Mouse (Mus musculus): ENCODE results near the gene Dchs2. TPM values are rescaled to one million over a fixed set of nuclear protein-coding genes. Genes with fewer than 3 reads are reported as not detected.

Gene Dchs2
- 0.11 and 0.19 TPM in 2 replicates for polyA plus RNA-seq (2015; fragmentation: Nextera tagmentation; extraction: Ambion mirVana)

DNA sequence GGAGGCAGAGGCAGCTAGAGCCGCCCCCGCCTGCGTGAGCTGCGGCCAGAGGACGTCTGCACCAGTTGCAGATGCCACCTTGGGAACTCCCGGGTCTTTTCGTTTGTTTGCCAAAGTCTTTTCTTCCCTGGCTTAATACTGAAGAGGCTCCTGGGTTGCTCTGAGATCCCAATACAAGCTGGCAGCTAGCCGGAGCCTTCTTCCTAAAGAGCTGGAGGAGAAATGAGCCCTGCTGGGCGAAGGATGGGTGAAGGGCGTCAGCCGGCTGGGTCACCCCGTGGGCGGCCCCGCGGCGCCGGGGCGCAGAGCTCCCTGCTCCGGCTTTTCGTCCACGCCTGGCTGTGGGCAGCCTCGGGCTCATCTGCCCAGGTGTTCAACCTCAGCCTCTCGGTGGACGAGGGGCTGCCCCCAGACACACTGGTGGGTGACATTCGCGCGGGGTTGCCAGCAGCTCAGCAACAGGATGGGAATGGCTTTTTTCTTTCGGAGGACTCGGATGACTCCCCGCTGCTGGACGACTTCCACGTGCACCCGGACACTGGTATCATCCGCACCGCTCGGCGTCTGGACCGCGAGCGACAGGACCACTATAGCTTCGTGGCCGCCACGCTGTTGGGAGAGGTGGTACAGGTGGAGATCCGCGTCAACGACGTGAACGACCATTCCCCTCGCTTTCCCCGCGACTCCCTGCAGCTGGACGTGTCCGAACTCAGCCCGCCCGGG lies at the start of gene Dchs2:
Gene Dchs2, plus strand, starts transcription at position 223 of the 723 bp plus-strand sequence.
- under 1% methylated on average over 55 of the region's 55 CpGs for WGBS
- no peaks in the 10 kb centered on the region for H3K36me3 ChIP-seq (ENCODE audit: control insufficient read depth, insufficient read depth)
- peaks cover 16% of the 10 kb centered on the region for H3K4me1 ChIP-seq (ENCODE audit: control insufficient read depth, insufficient read depth, low read length)
- ATAC-seq (replicated peaks; ENCODE audit: extremely low read depth, insufficient read depth, low FRiP score), result no peak
- no peaks in the 10 kb centered on the region for H3K9me3 ChIP-seq (replicated peaks; ENCODE audit: control insufficient read depth, low read length)
- H3K9ac ChIP-seq (ENCODE audit: low read length), result peak within 1 kb of the TSS; percentile 60
- peak within 1 kb of the TSS; percentile 98 for H3K4me2 ChIP-seq (ENCODE audit: low read depth, low read length)
- peaks cover 60% of the 10 kb centered on the region for H3K27me3 ChIP-seq (ENCODE audit: control insufficient read depth, insufficient read depth, low read length)
- H3K4me3 ChIP-seq (ENCODE audit: low read length), result peak within 1 kb of the TSS; percentile 49
- H3K27ac ChIP-seq (ENCODE audit: low read length), result no peak within 1 kb of the TSS

DNA sequence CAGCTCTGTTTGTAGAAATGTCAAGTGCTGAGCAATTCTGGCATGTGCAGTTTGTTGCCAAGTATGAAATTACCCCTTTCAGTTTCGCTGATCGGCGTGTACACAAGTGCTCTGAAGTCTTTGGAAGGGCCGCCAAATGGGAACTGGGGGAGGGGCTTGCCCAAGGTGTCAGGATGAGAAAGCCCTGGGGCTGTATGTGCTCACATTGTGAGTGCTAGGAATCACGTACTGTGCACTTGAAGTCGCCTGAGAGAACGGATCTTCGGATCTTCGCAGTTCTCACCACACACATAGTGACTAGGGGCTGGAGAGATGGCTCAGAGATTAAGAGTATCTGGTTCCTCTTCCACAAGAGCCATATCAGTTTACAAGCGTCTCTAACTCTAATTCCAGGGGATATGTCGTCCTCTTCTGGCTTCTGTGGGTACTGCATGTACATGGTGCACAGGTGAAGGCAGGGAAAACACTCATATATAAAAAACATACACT lies 47.1 kb upstream of the Dchs2 start:
- H3K9me3 ChIP-seq (replicated peaks; ENCODE audit: control insufficient read depth, low read length), result no peaks in the 10 kb centered on the region
- H3K4me2 ChIP-seq (ENCODE audit: low read depth, low read length), result peak overlapping the region; percentile 80
- peak overlapping the region; percentile 42 for H3K9ac ChIP-seq (ENCODE audit: low read length)
- no peaks in the 10 kb centered on the region for H3K36me3 ChIP-seq (ENCODE audit: control insufficient read depth, insufficient read depth)
- no peaks in the 10 kb centered on the region for H3K27me3 ChIP-seq (ENCODE audit: control insufficient read depth, insufficient read depth, low read length)
- no peaks in the 10 kb centered on the region for H3K4me1 ChIP-seq (ENCODE audit: control insufficient read depth, insufficient read depth, low read length)
- no peak overlapping the region for H3K27ac ChIP-seq (ENCODE audit: low read length)
- H3K4me3 ChIP-seq (ENCODE audit: low read length), result peak overlapping the region; percentile 51
- ATAC-seq (replicated peaks; ENCODE audit: extremely low read depth, insufficient read depth, low FRiP score), result peak; percentile 63; the same call in 1 of the 2 replicates
- 2% methylated on average over 11 of the region's 11 CpGs for WGBS

DNA sequence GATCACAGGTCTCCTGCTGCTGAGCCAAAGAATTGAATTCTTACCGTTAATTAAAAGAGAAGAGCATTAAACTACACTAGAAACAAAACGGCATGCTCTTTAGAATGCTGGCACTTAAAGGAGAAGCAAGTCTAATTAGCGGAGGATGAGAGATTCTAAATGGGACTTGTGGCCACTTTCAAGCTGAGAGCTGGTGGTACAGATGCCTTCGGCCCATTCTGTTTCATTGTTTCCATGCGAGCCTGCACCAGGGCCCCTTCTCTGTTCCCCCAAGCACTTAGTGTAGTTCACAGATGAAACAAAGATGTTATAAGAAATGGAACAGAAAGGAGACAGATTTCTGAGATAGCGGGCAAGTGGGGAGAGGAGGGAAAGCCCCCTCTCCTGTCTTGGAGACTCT lies 30.2 kb upstream of the Dchs2 start:
- H3K4me3 ChIP-seq (ENCODE audit: low read length), result no peak overlapping the region
- H3K36me3 ChIP-seq (ENCODE audit: control insufficient read depth, insufficient read depth), result no peaks in the 10 kb centered on the region
- H3K27ac ChIP-seq (ENCODE audit: low read length), result no peak overlapping the region
- no peak overlapping the region for H3K4me2 ChIP-seq (ENCODE audit: low read depth, low read length)
- H3K4me1 ChIP-seq (ENCODE audit: control insufficient read depth, insufficient read depth, low read length), result peaks cover 3% of the 10 kb centered on the region; the same call in 1 of the 2 replicates
- no peaks in the 10 kb centered on the region for H3K27me3 ChIP-seq (ENCODE audit: control insufficient read depth, insufficient read depth, low read length)
- H3K9me3 ChIP-seq (replicated peaks; ENCODE audit: control insufficient read depth, low read length), result no peaks in the 10 kb centered on the region
- H3K9ac ChIP-seq (ENCODE audit: low read length), result no peak overlapping the region
- ATAC-seq (replicated peaks; ENCODE audit: extremely low read depth, insufficient read depth, low FRiP score), result no peak
- WGBS, result 76% methylated on average over 6 of the region's 6 CpGs

DNA sequence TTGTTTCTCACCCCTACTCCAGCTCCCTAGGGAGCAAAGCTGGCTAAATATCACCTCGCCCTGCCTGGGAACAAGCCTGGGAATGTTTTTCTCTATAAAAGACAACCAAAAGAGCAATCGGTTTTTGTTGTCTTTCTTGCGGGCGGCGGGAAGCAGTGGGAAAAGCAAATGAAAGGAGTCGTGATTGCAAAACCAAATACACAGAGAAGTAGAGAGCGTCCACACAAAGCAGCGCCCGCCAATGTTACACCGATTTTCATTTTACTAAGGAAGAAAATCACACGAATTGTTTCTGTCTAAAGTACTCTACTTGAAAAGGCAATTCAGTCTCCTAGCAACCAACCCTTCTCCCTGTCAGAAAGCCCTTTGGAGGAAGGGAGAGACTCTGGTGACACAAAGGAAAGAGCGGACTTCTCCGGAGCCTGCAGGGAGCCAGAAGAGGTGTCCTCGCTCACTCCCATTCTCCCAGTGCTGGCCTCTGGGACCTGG lies 29.2 kb upstream of the Dchs2 start:
- Histone ChIP-seq H3K9ac (ENCODE audit: low read length) (peak overlapping the region; percentile 41), H3K4me3 (ENCODE audit: low read length) (peak overlapping the region; percentile 40), H3K27me3 (ENCODE audit: control insufficient read depth, insufficient read depth, low read length) (no peaks in the 10 kb centered on the region), H3K36me3 (ENCODE audit: control insufficient read depth, insufficient read depth) (no peaks in the 10 kb centered on the region), H3K4me2 (ENCODE audit: low read depth, low read length) (peak overlapping the region; percentile 57), H3K9me3 (replicated peaks; ENCODE audit: control insufficient read depth, low read length) (no peaks in the 10 kb centered on the region), H3K4me1 (ENCODE audit: control insufficient read depth, insufficient read depth, low read length) (peaks cover 3% of the 10 kb centered on the region; the same call in 1 of the 2 replicates), H3K27ac (ENCODE audit: low read length) (no peak overlapping the region)
- ATAC-seq (replicated peaks; ENCODE audit: extremely low read depth, insufficient read depth, low FRiP score), result no peak
- WGBS, result 16% methylated on average over 14 of the region's 14 CpGs

DNA sequence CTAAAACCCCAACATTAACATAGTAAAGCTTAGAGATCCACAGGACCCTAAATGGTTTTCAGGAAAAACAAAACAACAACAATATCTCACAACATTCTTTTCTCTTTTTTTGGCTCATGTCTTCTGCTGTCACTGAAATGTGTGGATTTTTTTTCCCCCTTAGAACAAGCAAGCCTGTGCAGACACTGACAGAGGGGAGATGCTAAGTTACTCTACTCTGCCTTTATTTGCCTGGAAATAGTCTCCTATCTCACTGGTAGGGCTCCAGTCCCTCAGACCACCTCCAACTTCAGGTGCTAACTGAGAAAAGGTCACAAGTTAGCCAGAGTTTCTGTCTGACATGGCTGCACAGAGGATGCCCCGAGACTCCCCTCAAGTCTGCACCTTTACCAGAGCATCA lies 28.6 kb upstream of the Dchs2 start:
- H3K4me3 ChIP-seq (ENCODE audit: low read length), result peak overlapping the region; percentile 40; the same call in 1 of the 2 replicates
- H3K9me3 ChIP-seq (replicated peaks; ENCODE audit: control insufficient read depth, low read length), result no peaks in the 10 kb centered on the region
- ATAC-seq (replicated peaks; ENCODE audit: extremely low read depth, insufficient read depth, low FRiP score), result no peak
- H3K27ac ChIP-seq (ENCODE audit: low read length), result no peak overlapping the region
- H3K4me2 ChIP-seq (ENCODE audit: low read depth, low read length), result peak overlapping the region; percentile 57
- H3K4me1 ChIP-seq (ENCODE audit: control insufficient read depth, insufficient read depth, low read length), result peaks cover 3% of the 10 kb centered on the region; the same call in 1 of the 2 replicates
- no peaks in the 10 kb centered on the region for H3K27me3 ChIP-seq (ENCODE audit: control insufficient read depth, insufficient read depth, low read length)
- H3K36me3 ChIP-seq (ENCODE audit: control insufficient read depth, insufficient read depth), result no peaks in the 10 kb centered on the region
- H3K9ac ChIP-seq (ENCODE audit: low read length), result no peak overlapping the region
- 83% methylated on average over 1 of the region's 1 CpGs for WGBS

DNA sequence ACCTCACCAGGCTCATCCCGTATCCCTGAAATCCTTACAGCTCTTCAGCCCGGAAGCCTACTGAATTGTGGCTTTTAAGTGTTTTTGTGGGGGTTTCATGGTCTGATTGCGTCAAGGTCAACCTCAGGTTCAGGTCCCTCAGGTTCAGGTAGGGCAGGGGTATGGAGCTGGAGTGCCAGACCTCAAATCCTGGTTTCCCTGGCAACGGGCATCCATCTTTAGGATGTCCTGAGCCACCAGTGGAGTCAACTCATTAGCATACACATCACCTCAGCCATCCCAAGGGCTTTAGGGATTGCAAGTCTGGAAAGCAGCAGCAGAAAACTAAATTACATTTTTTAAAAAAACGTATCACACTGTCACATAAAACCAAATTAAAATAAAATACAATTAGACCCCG lies 28.1 kb upstream of the Dchs2 start:
- H3K4me2 ChIP-seq (ENCODE audit: low read depth, low read length), result no peak overlapping the region
- H3K4me3 ChIP-seq (ENCODE audit: low read length), result no peak overlapping the region
- WGBS, result 78% methylated on average over 6 of the region's 6 CpGs
- H3K9me3 ChIP-seq (replicated peaks; ENCODE audit: control insufficient read depth, low read length), result no peaks in the 10 kb centered on the region
- H3K36me3 ChIP-seq (ENCODE audit: control insufficient read depth, insufficient read depth), result no peaks in the 10 kb centered on the region
- H3K4me1 ChIP-seq (ENCODE audit: control insufficient read depth, insufficient read depth, low read length), result peaks cover 3% of the 10 kb centered on the region; the same call in 1 of the 2 replicates
- no peak overlapping the region for H3K9ac ChIP-seq (ENCODE audit: low read length)
- H3K27ac ChIP-seq (ENCODE audit: low read length), result no peak overlapping the region
- no peaks in the 10 kb centered on the region for H3K27me3 ChIP-seq (ENCODE audit: control insufficient read depth, insufficient read depth, low read length)
- no peak for ATAC-seq (replicated peaks; ENCODE audit: extremely low read depth, insufficient read depth, low FRiP score)

DNA sequence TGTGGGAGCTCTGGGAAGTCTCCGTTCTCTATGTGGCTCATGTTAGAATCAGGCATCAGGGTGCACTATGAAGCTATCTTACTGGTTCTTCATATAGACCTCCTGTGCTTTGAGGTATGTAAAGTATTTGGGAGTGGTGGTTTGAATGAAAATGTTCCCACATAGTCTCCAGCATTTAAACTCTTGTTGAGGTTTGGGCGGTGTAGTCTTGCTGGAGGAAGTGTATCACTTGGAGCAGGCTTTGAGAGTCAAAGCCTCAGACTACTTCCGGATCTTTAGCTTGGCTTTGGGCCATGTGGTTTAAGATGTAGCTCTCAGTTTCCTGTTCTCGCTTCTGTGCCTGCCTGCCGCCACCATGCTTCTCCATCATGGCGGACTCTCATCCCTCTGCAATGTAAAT lies 25.5 kb upstream of the Dchs2 start:
- no peaks in the 10 kb centered on the region for H3K27me3 ChIP-seq (ENCODE audit: control insufficient read depth, insufficient read depth, low read length)
- H3K36me3 ChIP-seq (ENCODE audit: control insufficient read depth, insufficient read depth), result no peaks in the 10 kb centered on the region
- H3K4me1 ChIP-seq (ENCODE audit: control insufficient read depth, insufficient read depth, low read length), result peaks cover 3% of the 10 kb centered on the region; the same call in 1 of the 2 replicates
- H3K9me3 ChIP-seq (replicated peaks; ENCODE audit: control insufficient read depth, low read length), result 0 out of 2 replicates have a peak, but pooled peaks cover 6% of the 10 kb centered on the region
- H3K4me3 ChIP-seq (ENCODE audit: low read length), result no peak overlapping the region
- no peak overlapping the region for H3K27ac ChIP-seq (ENCODE audit: low read length)
- H3K4me2 ChIP-seq (ENCODE audit: low read depth, low read length), result no peak overlapping the region
- 80% methylated on average over 6 of the region's 6 CpGs for WGBS
- no peak for ATAC-seq (replicated peaks; ENCODE audit: extremely low read depth, insufficient read depth, low FRiP score)
- H3K9ac ChIP-seq (ENCODE audit: low read length), result no peak overlapping the region

DNA sequence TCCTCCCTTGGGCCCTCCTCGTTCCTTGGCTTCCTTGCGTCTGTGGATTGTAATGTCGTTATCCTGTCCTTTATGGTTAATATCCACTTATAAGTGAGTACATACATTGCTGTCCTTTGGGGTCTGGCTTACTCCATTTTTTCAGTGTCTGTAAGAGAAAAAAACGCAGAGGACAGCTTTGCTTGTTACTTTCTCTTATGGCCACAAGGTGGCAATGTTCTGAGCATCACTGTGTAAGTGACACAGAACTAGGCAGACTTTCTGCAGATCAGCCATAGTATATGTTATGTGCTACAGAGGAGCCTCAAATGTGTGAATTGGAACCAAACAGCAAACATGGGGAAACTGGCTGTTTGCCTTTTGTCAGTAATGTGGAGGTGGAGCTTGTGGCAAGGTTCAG lies 17.6 kb upstream of the Dchs2 start:
- no peaks in the 10 kb centered on the region for H3K27me3 ChIP-seq (ENCODE audit: control insufficient read depth, insufficient read depth, low read length)
- WGBS, result 27% methylated on average over 4 of the region's 4 CpGs
- no peak for ATAC-seq (replicated peaks; ENCODE audit: extremely low read depth, insufficient read depth, low FRiP score)

More for the DNA sequence above, 17.6 kb upstream of the Dchs2 start:
- Histone ChIP-seq H3K4me2 (ENCODE audit: low read depth, low read length) (no peak overlapping the region), H3K4me3 (ENCODE audit: low read length) (no peak overlapping the region), H3K4me1 (ENCODE audit: control insufficient read depth, insufficient read depth, low read length) (no peaks in the 10 kb centered on the region), H3K9me3 (replicated peaks; ENCODE audit: control insufficient read depth, low read length) (0 out of 2 replicates have a peak, but pooled peaks cover 4% of the 10 kb centered on the region), H3K9ac (ENCODE audit: low read length) (no peak overlapping the region), H3K27ac (ENCODE audit: low read length) (no peak overlapping the region), H3K36me3 (ENCODE audit: control insufficient read depth, insufficient read depth) (no peaks in the 10 kb centered on the region)

All from heart, embryonic 16.5 days (tissue).